Mouse (Mus musculus) inflammation-experienced regulatory T-cells, adult 16 weeks (primary cell): Measurements from ENCODE around the gene Crtam. TPM values are rescaled to one million over a fixed set of nuclear protein-coding genes. Genes with fewer than 3 reads are reported as not detected.

Experiments used
- polyA plus RNA-seq: library from polyadenylated mRNA; unstranded; fragments of 100-300 nt; shearing (Covaris generic); gene quantifications from one replicate; pipeline ENCODE4 v1.2.1, GENCODE M21; 2017

Gene Crtam
- polyA plus RNA-seq: 3.1 TPM

DNA sequence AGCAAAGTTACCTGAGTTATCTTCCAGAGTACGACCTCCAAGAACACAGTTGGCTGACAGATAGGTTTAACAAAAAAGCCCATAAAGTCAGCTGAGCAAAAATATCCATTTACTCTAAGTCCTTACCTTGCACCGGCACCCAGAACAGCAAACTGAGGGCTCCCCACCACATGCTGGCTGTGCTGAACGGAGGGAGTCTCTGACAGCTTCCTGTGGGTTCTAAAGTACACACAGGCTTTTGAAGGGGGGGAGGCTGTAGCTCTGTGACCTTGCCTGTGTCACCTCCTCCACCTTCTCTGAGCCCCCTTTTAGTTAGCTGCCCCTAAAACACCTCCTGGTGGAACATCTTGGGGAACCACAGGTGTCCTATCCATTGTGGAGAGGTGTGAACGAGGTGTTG is at the start of gene Crtam:
Gene Crtam (minus strand): TSS at position 214 of the 400 bp plus-strand sequence.

DNA sequence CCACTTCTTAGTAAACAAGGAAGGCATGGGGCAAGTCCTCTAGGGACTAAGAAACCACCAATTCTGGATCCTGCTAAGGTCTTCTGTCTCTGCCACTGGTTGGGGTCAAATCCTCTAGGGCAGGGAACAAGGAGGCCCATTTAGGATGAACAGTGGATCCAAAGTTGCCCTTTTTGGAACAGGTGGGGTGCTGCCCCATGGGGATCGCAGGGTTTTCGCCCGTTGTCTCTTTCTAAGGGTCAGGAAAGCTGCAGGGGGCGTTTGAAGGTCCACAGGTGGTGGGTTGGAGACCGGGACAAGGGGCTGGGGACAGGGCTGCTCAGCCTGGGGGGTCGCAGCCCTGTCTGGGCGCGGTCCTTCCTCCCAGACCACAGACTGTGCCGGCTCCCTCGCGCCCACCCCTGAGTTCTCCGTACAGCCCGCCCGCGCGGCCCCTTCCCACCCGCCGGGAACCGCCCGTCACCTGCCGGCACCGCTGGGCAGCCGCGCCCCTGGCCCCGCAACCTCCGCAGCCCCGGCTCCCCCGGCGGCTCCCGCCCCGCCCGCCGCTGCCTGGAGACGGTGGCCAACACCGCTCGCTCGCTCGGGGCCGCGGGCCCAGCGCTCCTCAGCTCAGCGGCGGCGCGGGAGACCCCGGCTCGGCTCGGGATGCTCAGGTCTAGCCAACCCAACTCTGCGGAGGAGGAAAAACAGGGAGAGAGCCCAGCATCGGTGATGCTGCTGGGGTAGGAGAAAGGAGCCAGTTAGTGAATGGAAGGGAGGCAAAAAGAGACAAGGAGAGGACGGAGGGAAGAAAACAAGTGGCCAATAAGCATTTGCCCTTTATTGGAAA is 40.6 kb downstream of the Crtam start, which contains the start of gene Jhy:
Gene Jhy (minus strand): TSS at position 533 of the 832 bp plus-strand sequence.

Other genes with a start within 250 kb of the Crtam start
- gene Hspa8, start 203.6 kb downstream of the Crtam start, polyA plus RNA-seq: 2,673 TPM
- gene Bsx, start 130.5 kb downstream of the Crtam start, polyA plus RNA-seq: not detected
- gene Jhy, start 40.5 kb downstream of the Crtam start, polyA plus RNA-seq: not detected
- gene Ubash3b, start 157.1 kb upstream of the Crtam start, polyA plus RNA-seq: 23.9 TPM